Mouse (Mus musculus) left cerebral cortex, postnatal 4 days (tissue): ENCODE measurements around the gene Spink8. TPM values are rescaled to one million over a fixed set of nuclear protein-coding genes. Genes with fewer than 3 reads are reported as not detected.
A peak's percentile ranks its signal among the peaks of the same experiment; 100 is the strongest.

Experiments used
- DNase-seq: peaks from one replicate; pipeline ENCODE4 v3.0.0-alpha.2; 2022
- intact Hi-C: fragments of 180-260 bp; cut with DNase I; formaldehyde crosslinking; loops from one replicate; pipeline ENCODE4 v1.15.1; 2025
- total RNA-seq, 2 experiments: library from RNA; stranded (reverse); gene quantifications; 2 replicates each; pipeline ENCODE4 v1.2.3; 2021

The Spink8 gene
- total RNA-seq, 2 experiments from 2014 or later: not detected

GRCm38 (mm10) chr9:109866218-109866617, 54.1 kb downstream of the Spink8 start:
- no peak for DNase-seq
- intact Hi-C loops: no loop called here

- intact Hi-C loops: no loop called here
- DNase-seq: no peak
Observed at GRCm38 (mm10) chr9:109870983-109871572, 59.0 kb downstream of the Spink8 start.

- DNase-seq: peak; percentile 98
- intact Hi-C loops: no loop called here
Observed at GRCm38 (mm10) chr9:109874797-109875691, 63.0 kb downstream of the Spink8 start, which contains the start of gene Cdc25a. Cdc25a (plus strand) TSS chr9:109875579.

GRCm38 (mm10) chr9:109875695-109876601, 63.9 kb downstream of the Spink8 start:
- intact Hi-C loops: no loop called here
- peak; percentile 72 for DNase-seq

Other genes with a start within 250 kb of the Spink8 start
- gene Fbxw15, start 244.0 kb upstream of the Spink8 start, total RNA-seq: not detected
- gene Fbxw24, start 186.2 kb upstream of the Spink8 start, total RNA-seq: not detected
- gene Fbxw25, start 147.6 kb upstream of the Spink8 start, total RNA-seq: not detected
- gene Fbxw18, start 109.6 kb upstream of the Spink8 start, total RNA-seq: not detected
- not detected for gene Fbxw26, start 66.2 kb upstream of the Spink8 start, total RNA-seq
- gene Fbxw27, start 21.6 kb upstream of the Spink8 start, total RNA-seq: not detected
- 10 to 100 TPM; 22.7 to 25.3 TPM for gene Nme6, start 20.5 kb downstream of the Spink8 start, total RNA-seq
- gene Camp, start 37.3 kb downstream of the Spink8 start, total RNA-seq: not detected
- 10 to 100 TPM in 1 of 2 experiments, 1 to 10 TPM in 1; 9.9 to 10.3 TPM for gene Cdc25a, start 63.3 kb downstream of the Spink8 start, total RNA-seq
- gene Map4, start 119.2 kb downstream of the Spink8 start, total RNA-seq: 100 to 1,000 TPM; 477 to 488 TPM